Mouse (Mus musculus) cerebellum, adult 2 months (tissue): ENCODE results near the gene Foxn4.

Experiments
- CTCF ChIP-seq: fragments of 200-500 bp; IDR thresholded peaks from 2 replicates; pipeline ENCODE4 v1.5.1; 2011; ENCODE audit warnings: low read depth, mild to moderate bottlenecking, control low read depth, low read length, moderate library complexity, borderline replicate concordance; ENCODE audit not compliant: insufficient read depth
- POLR2A ChIP-seq: fragments of 200-500 bp; IDR thresholded peaks from 2 replicates; pipeline ENCODE4 v1.6.1; 2011; ENCODE audit warnings: low read length, control low read depth, borderline replicate concordance; ENCODE audit not compliant: insufficient read depth

DNA sequence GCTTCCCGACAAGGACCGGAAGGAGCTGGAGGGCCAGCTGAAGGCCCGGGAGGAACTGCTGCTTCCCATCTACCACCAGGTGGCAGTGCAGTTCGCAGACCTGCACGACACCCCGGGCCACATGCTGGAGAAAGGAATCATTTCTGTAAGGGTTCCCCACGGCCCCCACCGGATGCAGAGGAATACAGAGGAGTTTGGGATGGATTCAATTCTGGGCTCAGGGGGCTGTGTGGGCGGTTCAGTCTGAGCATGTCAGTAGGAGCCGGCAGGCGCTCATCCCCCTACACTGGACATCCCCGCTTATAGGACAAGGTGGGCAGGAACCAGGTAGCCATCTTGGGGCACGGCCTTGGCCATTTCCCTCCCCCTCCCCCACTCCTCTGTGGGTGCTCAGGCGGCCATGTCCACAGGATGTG lies 25.4 kb downstream of the Foxn4 start:
- peak; percentile 89 for TF ChIP-seq CTCF
- no peak for TF ChIP-seq POLR2A
